Mouse (Mus musculus): ENCODE data around the gene Olfr66.

The Olfr66 gene

GRCm38 (mm10) chr7:103886152-103886551, at the start of gene Olfr66:
Olfr66 (minus strand) TSS chr7:103886252.
- DNase-seq, result no peak

GRCm38 (mm10) chr7:103934264-103934663, 48.2 kb upstream of the Olfr66 start, which contains the start of gene Olfr632:
Olfr632 (plus strand) TSS chr7:103934347.
- DNase-seq, result no peak

GRCm38 (mm10) chr7:103928525-103928924, 42.5 kb upstream of the Olfr66 start, which contains the start of gene Olfr631:
Olfr631 (plus strand) TSS chr7:103928825.
- no peak for DNase-seq

GRCm38 (mm10) chr7:103915338-103915737, 29.3 kb upstream of the Olfr66 start:
- no peak for DNase-seq

- DNase-seq, result no peak
These were observed 27.0 kb upstream of the Olfr66 start for GRCm38 (mm10) chr7:103912969-103913511.

- DNase-seq, result no peak
These were observed 24.0 kb upstream of the Olfr66 start for GRCm38 (mm10) chr7:103910047-103910446.

GRCm38 (mm10) chr7:103903187-103903586, 17.1 kb upstream of the Olfr66 start, which contains the start of gene Olfr65:
Olfr65 (plus strand) TSS chr7:103903487.
- DNase-seq, result no peak

- no peak for DNase-seq
These were observed 8.3 kb upstream of the Olfr66 start, which contains the start of gene Olfr64 for GRCm38 (mm10) chr7:103894385-103894784. Olfr64 (minus strand) TSS chr7:103894485.

- no peak for DNase-seq
These were observed 9.0 kb downstream of the Olfr66 start for GRCm38 (mm10) chr7:103877093-103877492.

- DNase-seq, result no peak
These were observed 11.6 kb downstream of the Olfr66 start for GRCm38 (mm10) chr7:103874451-103874850.

GRCm38 (mm10) chr7:103873064-103873463, 13.0 kb downstream of the Olfr66 start:
- no peak for DNase-seq

GRCm38 (mm10) chr7:103870667-103871066, 15.4 kb downstream of the Olfr66 start:
- DNase-seq, result no peak

- no peak for DNase-seq
These were observed 20.3 kb downstream of the Olfr66 start for GRCm38 (mm10) chr7:103865716-103866115.

- DNase-seq, result no peak
These were observed 24.5 kb downstream of the Olfr66 start for GRCm38 (mm10) chr7:103861531-103861930.

- no peak for DNase-seq
These were observed 25.2 kb downstream of the Olfr66 start for GRCm38 (mm10) chr7:103860855-103861254.

GRCm38 (mm10) chr7:103859076-103859475, 27.0 kb downstream of the Olfr66 start:
- DNase-seq, result no peak

GRCm38 (mm10) chr7:103854669-103855068, 31.4 kb downstream of the Olfr66 start:
- no peak for DNase-seq

GRCm38 (mm10) chr7:103853090-103853489, 33.0 kb downstream of the Olfr66 start, which contains the start of gene Hbb-y:
Hbb-y (minus strand) TSS chr7:103853216.
- DNase-seq, result no peak

- no peak for DNase-seq
These were observed 41.3 kb downstream of the Olfr66 start for GRCm38 (mm10) chr7:103844525-103845325.

- no peak for DNase-seq
These were observed 43.0 kb downstream of the Olfr66 start, which contains the start of gene Hbb-bh1 for GRCm38 (mm10) chr7:103843034-103843433. Hbb-bh1 (minus strand) TSS chr7:103843164.

- DNase-seq, result no peak
These were observed 45.8 kb downstream of the Olfr66 start, which contains the start of gene Hbb-bh2 for GRCm38 (mm10) chr7:103840268-103840667. Hbb-bh2 (minus strand) TSS chr7:103840520.
